Mouse (Mus musculus) heart, postnatal 36 days (tissue): ENCODE measurements around the gene Lats2. TPM values are rescaled to one million over a fixed set of nuclear protein-coding genes. Genes with fewer than 3 reads are reported as not detected.
"Not testable (repeated sequence)": the region's sequence is repeated elsewhere in the genome, so short reads cannot be mapped to it uniquely, and the experiment has no call there.

Experiments used
- DNase-seq, 2 experiments: peaks; one replicate each; pipeline ENCODE4 v3.0.0; 2021 to 2022
- intact Hi-C: fragments of 180-260 bp; cut with DNase I; formaldehyde crosslinking; loops from one replicate; pipeline ENCODE4 v1.15.1; 2025
- total RNA-seq, 2 experiments: library from RNA; stranded (reverse); gene quantifications; 2 replicates each; pipeline ENCODE4 v1.2.3; 2021

The Lats2 gene
- total RNA-seq, 2 experiments from 2014 or later: 33.3 to 38.5 TPM

DNA sequence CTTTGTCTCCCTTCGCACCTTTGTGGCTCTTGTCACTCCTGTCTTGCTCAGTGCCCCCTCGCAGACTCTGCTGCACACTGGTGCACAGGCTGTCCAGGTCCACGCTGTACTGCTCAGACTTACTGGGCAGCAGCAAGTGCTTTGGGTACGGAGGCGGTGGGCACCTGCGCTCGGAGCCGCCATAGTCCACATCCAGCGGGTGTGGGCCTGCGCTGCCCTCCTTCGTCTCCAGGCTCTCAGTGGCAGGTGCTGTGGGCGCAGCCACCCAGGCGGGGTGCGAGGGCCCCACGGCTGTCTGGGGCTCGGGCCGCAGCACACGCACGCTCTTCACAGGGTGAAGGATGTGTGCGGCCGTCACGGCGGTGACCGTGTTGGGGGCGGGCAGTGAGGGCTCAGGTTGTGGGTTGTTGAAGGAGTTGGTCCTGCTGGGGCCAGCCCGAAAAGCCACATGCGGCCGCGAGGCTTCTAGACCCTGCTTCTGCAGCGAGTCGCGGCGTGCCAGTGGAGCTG is 58.7 kb downstream of the Lats2 start:
- intact Hi-C loops: no loop called here
- no peak for DNase-seq

DNA sequence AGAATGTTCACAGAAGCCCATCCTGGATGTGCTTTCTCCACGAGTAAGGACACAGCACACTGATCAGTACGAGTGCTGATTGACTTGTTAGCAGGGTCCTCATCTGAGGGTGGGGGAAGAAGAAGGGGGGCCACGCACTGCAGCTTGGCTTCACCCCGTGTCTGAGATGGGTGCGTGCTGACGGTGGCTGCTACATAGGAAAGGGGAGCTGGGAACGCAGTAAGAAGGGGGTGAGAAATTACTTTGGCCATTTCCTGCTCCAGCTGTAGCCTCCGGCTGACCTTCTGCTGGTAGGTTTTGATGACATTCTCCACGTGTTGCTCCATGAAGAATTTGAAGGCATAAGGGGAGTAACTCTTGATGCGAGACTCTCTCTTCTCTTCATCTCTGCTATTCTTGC is 59.2 kb downstream of the Lats2 start:
- DNase-seq: no peak
- intact Hi-C loops: no loop called here

DNA sequence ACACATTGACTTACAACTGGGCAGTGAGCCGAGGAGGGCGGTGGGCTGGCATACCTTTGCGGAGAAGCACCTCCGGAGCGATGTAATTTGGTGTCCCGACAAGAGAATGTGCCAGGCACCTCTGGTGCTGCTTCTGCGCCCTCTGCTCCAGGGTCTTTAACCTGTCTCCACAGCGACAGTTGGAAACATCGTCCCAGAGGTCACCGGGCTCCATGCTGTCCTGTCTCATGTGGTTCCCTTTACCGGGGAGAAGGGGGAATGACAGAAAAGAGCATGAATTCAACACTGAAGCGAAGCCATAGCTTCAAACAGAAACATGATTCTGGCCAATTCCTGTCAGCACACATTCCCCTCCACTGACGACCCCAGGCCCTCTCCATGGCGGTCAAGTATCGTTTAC is 62.1 kb downstream of the Lats2 start:
- intact Hi-C loops: no loop called here

DNA sequence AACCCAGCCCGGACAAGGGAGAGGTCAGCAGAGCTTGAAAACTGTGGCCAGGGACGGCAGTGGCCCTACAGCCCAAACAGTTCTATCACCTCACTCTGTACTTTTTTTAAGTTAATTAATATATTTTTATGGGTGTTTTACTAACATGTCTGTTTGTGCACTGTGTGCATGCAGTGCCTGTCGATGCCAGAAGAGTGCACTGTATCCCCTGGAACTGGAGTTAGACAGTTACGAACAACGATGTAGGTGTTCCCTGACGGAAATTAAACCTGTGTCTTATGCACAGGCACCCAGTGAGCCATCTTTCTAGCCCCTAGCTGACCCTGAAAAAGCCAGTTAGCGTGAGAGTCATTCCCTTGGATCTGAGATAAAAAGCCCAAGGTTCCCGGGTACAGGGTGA is 62.6 kb downstream of the Lats2 start:
- intact Hi-C loops: no loop called here
- DNase-seq: peak in 1 of 2 experiments; percentile 1

More for the DNA sequence above, 62.1 kb downstream of the Lats2 start:
- DNase-seq: no peak

DNA sequence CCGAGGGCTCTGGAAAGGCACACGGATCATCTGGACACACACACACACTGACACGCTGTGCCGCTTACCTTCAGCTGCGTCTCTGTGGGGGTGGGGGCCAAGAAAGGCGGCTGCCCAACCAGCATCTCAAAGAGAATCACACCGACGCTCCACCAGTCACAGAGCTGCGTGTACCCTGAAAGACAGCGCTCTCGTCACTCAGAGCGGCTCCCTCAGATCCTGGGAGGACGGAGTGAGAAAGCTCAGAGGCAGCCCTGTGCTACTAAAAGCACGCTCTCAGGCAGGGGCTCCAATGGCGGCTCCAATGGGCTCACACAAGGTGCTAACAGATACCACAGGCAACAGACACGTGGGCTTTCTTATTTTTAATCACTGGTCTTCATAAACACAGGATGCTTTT is 63.9 kb downstream of the Lats2 start:
- DNase-seq: no peak
- intact Hi-C loops: no loop called here

DNA sequence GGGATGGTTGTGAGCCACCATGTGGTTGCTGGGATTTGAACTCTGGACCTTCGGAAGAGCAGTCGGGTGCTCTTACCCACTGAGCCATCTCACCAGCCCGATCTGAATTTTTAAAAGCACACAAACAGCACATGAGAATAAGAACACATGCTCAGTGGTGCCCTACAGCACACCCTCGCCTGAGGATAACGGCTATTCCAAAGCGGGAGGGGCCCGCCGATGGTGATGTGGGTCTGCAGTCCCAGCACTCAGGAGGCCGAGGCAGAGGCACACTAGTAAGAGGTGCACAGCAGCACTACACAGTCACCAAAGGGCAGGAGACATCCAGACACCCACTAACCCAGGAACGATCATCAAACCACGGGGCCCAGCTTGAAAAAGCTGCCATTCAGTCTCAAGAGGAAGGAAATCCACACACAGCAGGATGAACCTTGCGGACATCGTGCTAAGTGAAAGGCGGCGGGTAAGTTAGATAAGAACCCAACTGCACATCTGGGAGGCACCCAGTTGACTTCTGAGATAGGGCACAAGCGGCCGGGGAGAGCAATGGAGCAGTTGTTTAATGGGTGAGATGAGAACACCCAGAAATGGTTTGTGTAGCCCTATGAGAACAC is 65.6 kb downstream of the Lats2 start:
- no peak for DNase-seq
- intact Hi-C loops: no loop called here

DNA sequence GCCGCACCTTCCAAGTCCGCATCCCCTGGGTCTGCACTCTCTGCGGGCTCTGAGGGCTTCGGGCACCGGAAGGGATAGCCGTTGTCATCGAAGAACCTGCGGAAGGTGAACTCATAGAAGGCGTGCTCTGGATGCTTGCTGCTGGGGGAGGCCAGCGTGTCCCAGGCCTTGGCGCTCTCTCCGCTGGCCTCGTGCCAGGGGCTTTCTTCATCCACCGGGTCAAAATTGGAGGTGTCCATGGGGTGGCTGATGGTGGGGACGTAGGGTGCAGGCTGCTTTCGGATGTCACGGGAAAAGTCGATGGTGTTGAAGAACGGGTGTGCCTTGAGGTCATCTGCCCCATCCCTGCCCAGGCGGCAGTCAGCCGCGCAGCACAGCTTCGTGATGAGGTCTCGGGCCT is 66.9 kb downstream of the Lats2 start:
- no peak for DNase-seq
- intact Hi-C loops: no loop called here

DNA sequence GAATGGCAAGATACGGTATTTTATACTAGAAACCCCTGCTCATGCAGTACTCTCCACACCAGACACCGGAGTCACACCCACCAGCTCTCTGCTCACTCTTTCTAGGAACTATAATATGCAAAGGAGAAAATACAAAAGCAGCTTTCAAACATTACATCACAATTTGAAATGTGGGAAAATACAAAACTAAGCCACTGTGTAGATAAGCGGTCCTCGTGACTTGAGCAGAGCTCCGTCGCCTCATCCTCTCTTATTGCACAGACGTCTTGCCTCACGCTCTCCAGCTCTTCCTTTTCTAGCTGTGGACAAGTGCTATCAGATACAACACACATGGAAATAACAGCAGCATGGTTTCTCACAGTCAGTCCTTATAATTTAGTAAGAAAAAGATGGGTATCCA is 67.5 kb downstream of the Lats2 start:
- no peak for DNase-seq
- intact Hi-C loops: no loop called here

DNA sequence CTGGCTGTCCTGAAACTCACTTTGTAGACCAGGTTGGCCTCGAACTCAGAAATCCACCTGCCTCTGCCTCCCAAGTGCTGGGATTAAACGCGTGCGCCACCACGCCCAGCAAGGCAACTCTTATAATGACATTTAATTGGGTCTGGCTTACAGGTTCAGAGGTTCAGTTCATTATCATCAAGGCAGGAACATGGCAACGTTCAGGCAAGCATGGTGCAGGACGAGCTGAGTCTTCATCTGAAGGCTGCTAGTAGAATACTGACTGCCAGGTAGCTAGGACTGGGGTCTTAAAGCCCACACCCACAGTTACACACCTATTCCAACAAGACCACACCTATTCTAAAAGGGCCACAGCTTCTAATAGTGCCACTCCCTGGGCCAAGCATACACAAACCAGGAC is 70.1 kb downstream of the Lats2 start:
- intact Hi-C loops: loop anchor here (10.0 kb wide), 1 partner anchor 317 kb away; no protein-coding TSS in a partner anchor

DNA sequence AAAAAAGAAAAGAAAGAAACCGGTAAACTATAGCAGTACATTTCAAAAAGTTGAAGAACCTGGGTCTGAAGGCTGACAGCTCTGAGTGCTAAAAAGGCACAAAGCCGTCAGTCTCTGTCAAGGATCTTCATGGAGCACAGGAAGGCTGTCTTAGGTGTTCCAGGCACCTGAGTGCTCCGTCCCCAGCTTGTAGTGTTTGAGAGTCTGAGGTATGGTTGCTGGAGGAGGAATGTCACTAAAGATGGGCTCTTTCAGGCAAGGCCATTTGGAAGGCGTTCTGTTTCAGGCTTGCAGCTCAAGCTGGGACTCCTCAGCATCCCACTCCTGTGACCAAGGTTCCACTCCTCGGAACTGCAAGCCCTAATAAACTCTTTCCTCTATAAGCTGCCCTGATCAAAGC is 70.7 kb downstream of the Lats2 start:
- intact Hi-C loops: loop anchor here (2.0 to 10.0 kb wide), 2 partner anchors 111 to 317 kb away; partner anchors contain the start of gene Sap18
- no peak for DNase-seq

More for the DNA sequence above, 70.1 kb downstream of the Lats2 start:
- not testable (repeated sequence) for DNase-seq

DNA sequence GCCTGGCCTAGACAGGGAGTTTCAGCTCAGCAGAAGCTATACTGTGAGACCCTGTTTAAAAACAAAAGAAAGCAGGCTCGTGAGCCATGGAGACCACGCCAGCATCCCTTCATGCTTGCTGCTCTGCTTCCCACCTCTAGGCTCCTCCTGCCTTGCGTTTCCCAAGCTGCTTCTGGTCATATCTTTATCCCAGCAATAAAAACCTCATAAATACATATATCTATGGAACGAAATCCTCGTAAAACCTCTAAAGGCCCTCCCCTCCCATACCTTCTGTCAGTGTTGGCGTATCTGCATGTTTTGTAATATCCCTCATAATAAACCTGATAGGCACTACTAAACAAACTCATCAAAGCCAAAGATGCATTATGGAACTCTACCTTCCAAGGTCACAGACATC is 71.5 kb downstream of the Lats2 start:
- DNase-seq: no peak
- intact Hi-C loops: loop anchor here (2.0 to 10.0 kb wide), 2 partner anchors 112 to 318 kb away; partner anchors contain the start of gene Sap18

DNA sequence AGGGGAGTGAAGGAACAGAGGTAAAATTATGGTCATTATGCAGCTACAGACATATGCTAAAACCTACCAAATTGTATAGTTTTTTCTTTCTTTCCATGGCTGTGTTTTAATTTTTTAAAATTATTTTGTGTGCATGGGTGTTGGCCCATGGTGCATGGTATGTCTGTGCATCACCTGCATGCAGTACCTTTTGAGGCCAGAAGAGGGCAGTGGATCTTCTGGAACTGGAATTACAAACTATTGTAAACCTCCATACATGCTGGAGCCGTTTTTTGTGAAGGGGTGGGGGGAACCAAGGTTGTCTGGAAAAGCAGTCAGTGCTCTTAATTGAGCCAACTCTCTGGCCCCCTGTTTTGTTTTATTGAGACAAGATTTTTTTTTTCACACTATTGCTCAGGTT is 73.6 kb downstream of the Lats2 start:
- DNase-seq: peak; percentile 66 to 86
- intact Hi-C loops: loop anchor here (2.0 to 10.0 kb wide), 2 partner anchors 142 to 320 kb away; partner anchors contain the start of genes Mrpl57 and Ska3

DNA sequence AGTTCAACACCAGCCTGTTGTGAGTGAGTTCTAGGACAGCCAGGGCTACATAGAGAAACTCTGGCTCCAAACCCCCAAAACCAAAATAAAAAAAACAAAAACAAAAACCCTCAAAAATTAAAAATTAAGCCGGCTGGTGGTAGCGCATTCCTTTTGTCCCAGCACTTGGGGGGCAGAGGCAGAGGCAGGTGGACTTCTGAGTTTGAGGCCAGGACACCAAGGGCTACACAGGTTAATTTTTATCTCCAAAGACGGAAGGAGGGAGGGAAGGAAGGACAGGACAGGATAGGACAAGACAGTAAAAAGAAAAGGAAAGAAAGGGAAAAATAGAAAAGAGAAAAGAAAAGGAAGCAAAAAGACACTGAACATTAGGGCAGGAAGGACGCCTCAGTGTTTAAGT is 75.4 kb downstream of the Lats2 start:
- no peak for DNase-seq
- intact Hi-C loops: loop anchor here (2.0 to 10.0 kb wide), 2 partner anchors 62 to 322 kb away; no protein-coding TSS in a partner anchor

DNA sequence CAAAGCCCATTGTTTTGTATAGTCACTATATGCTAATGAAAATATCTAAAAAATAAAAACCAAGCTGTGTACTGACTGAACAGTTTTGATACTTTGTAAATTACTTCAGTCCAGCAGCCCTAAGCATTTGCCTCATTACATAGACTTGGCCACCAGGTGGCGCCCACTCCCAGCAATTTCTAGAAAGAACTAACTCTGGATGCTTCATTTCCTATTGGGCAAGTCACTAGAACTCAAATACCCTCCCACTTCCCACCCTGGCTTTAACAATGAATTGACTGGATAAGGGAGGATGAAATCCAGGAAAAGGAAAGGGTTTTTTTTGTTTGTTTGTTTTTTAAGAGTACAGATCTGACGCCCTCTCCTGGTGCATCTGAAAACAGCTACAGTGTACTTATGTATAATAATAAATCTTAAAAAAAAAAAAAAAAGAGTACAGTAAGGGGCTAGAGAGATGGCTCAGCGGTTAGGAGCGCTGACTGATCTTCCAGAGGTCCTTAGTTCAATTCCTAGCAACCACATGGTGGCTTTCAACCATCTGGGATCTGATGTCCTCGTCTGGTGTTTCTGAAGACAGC is 78.1 kb downstream of the Lats2 start:
- intact Hi-C loops: loop anchor here (1.0 to 10.0 kb wide), 4 partner anchors 230 to 1435 kb away; no protein-coding TSS in a partner anchor

DNA sequence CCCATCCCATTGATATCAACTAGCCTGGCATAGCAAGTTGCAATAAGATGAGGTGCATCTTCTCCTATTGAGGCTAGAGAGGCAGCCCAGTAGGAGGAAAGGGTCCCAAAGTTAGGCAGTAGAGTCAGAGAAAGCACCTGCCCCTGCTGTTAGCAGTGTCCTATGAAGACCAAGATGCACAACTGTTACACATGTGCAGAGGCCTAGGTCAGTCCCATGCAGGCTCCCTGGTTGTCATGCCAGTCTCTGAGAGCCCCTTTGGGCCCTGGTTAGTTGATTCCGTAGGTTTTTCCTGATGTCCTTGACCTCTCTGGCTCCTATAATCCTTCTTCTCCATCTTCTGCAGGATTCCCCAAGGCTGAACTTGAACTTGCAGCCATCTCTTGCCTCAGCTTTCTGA is 78.7 kb downstream of the Lats2 start:
- DNase-seq: no peak
- intact Hi-C loops: no loop called here

More for the DNA sequence above, 78.1 kb downstream of the Lats2 start:
- DNase-seq: peak; percentile 87 to 89

DNA sequence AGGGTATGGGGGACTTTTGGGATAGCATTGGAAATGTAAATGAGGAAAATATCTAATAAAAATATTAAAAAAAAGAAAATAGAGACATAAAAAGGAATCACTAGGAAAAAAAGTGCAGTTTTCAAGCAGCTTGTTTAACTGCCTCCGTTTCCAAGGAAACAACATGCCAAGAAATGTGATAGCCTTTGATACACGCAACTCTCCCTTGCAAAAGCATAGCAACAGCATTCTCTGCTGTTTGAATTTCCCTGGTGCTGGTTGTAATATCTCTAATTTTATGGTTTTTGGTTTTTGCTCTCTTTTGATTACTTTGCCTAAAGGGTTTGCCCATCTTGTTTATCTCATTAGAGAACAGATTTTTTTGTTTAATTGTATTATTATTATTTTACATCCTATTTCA is 82.7 kb downstream of the Lats2 start:
- DNase-seq: no peak
- intact Hi-C loops: no loop called here

DNA sequence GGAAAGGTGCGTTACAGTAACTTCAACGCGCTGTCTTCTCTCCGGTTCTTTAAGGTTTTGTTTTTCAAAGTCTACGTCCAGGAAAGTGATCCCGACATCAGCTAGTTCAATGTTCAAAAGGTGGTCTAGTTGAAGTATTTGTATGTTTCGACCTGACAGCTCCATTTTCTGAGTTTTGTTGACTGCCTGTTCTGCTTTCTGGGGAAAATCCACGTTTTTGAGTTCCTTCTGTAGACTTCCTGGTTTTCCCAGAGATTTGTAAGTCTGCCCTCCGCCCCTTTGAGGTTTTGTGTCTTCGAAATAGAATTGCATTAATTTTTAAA is 92.6 kb downstream of the Lats2 start:
- no peak for DNase-seq
- intact Hi-C loops: no loop called here

DNA sequence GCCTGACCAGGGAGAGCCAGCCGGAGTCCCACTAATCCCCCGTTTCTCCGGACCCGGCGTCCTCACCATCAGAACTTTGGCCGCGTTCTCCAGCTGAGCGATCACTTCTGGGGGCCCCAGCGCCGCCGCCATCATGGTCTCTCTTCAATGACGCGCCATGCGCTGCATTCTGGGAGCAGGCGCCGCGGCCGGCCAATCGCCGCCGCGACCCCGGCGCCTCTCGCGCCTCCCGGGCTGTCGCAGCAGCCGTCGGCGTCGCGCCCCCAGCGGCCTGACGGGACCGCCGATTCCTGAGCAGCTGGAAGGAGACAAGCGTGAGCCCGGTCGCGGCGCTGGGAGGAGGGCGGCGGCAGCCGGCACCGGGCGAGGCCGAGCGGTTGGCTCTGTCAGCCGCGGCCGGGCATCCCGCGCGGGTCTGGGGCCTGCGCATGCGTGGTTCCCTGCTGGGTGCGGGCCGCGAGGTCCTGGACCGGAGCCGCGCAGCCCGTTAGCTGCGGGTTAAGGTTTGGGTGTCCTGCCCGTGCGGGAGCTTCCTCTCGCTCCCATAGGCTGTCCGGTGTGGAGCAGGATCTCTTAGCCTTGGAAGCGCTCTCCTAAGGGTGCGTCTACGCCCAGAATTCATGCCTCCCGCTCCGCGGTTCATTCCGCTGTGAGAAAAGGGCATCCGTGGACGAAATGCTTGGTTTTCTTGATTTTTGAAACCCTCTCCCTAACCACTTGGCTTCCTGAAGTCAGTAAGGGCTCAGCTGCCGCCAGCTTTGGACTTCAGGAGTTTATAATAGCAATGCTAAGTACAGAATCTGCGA is 93.2 kb downstream of the Lats2 start, which contains the start of gene Xpo4:
Gene Xpo4, minus strand, starts transcription at position 609 of the 806 bp plus-strand sequence.
- DNase-seq: peak; percentile 85 to 91
- intact Hi-C loops: no loop called here

DNA sequence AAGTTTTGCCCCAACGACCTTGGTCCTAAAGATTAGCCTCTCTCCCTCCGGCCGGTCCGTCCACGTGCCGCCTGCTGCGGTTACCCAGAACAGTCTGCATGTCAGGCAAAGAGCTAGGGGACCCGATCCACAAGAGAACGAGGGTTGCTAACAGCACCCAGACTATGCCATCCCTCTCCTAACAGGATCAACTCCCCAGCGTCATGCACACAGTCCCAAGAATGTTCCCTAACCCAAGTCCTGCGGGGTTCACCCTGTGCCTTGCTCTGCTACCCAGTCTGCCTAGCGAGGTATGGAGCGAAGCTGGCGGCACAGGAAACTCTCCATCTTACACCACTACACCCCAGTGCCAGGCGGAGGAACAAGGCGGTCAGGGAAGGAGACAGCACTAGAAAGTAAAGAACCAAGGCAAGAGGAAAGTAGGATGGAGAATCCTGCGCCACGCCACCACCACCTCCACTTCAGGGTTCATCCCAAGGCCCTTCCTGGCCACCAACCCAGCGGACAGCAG is 93.8 kb downstream of the Lats2 start:
- intact Hi-C loops: no loop called here
- no peak for DNase-seq

DNA sequence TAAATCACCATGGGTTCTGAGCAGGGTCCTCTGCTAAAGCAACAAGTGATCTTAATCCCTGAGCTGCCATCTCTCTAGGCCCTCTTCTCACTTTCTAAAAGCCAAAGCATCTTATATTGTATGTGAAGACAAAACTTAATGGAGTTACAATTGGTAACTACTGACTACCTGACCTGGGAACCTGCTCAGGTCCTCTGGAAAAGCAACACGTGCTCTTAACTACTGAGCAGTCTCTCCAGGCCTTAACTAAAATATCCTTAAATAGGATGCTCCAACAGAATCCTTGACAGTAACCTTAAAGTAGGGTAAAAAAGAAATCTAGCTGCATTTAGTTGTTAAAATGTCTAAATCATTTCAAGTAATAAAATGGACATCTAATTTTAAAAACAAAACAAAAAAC is 94.6 kb downstream of the Lats2 start:
- DNase-seq: no peak
- intact Hi-C loops: no loop called here

DNA sequence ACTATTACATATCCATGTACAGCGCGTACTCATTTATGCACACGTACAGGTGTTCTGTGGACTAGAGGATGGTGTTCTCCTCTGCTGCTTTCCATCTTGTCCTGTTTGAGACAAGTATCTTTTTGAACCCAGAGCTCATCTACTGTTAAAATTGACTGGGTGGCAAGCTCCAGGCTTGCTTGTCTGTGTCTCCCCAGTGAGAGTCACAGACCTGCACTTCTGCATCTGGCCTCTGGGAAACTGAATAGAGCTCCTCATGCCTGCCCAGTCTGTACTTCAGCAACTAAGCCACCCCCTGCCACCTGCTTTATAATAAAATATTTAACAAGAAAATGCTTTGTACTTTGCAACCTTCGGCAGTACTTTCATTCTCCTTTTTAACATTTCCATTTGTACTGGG is 99.9 kb downstream of the Lats2 start:
- intact Hi-C loops: no loop called here
- DNase-seq: no peak
